Mouse (Mus musculus): ENCODE results near the gene Rrp1b. TPM values are rescaled to one million over a fixed set of nuclear protein-coding genes. Genes with fewer than 3 reads are reported as not detected.

Rrp1b gene
- polyA plus RNA-seq, 2 experiments: 9.1 to 17.7 TPM

- ATAC-seq (ENCODE audit: insufficient read depth) (no peak), DNase-seq (ENCODE audit: low read depth in 3 of 3, low spot score in 3 of 3) (no peak)
- TF ChIP-seq EP300 (IDR thresholded peaks at IDR 0.05; ENCODE audit: low read depth) (no peak), CTCF (IDR thresholded peaks at IDR 0.05; ENCODE audit: low read depth) (no peak)
- Histone ChIP-seq H3K36me3 (replicated peaks; ENCODE audit: control insufficient read depth, insufficient read depth, low read depth) (no peaks in the 10 kb centered on the region), H3K27me3 (ENCODE audit: control insufficient read depth, insufficient read depth, low read length) (no peaks in the 10 kb centered on the region), H3K9me3 (ENCODE audit: control insufficient read depth, low read length) (no peaks in the 10 kb centered on the region), H3K9ac (replicated peaks) (no peak overlapping the region), H3K4me1 (replicated peaks; ENCODE audit: control insufficient read depth in 2 of 2, insufficient read depth in 2 of 2, low read length in 1 of 2) (peaks cover 0 to 22% of the 10 kb centered on the region in 2 experiments; a peak in 2 of 4 replicates), H3K4me3 (ENCODE audit: insufficient read depth in 1 of 2, low read depth in 2 of 2, low read length in 2 of 2) (no peak overlapping the region), H3K27ac (no peak overlapping the region), H3K4me2 (ENCODE audit: low read depth) (no peak overlapping the region)
These were observed 41.8 kb upstream of the Rrp1b start for GRCm38 (mm10) chr17:31994132-31994531.

GRCm38 (mm10) chr17:31995784-31996183, 40.1 kb upstream of the Rrp1b start:
- DNase-seq (ENCODE audit: low read depth in 3 of 3, low spot score in 3 of 3) (peak in 2 of 3 experiments; percentile 20 to 24), ATAC-seq (ENCODE audit: insufficient read depth) (peak; percentile 59; the same call in 1 of the 2 replicates)
- no peaks in the 10 kb centered on the region for H3K36me3 ChIP-seq (replicated peaks; ENCODE audit: control insufficient read depth, insufficient read depth, low read depth)
- H3K4me3 ChIP-seq (ENCODE audit: insufficient read depth in 1 of 2, low read depth in 2 of 2, low read length in 2 of 2): no peak overlapping the region
- no peak overlapping the region for H3K27ac ChIP-seq
- H3K4me2 ChIP-seq (ENCODE audit: low read depth): no peak overlapping the region
- H3K9me3 ChIP-seq (ENCODE audit: control insufficient read depth, low read length): no peaks in the 10 kb centered on the region
- TF ChIP-seq EP300 (IDR thresholded peaks at IDR 0.05; ENCODE audit: low read depth) (peak; percentile 48; the same call in 1 of the 2 replicates), CTCF (IDR thresholded peaks at IDR 0.05; ENCODE audit: low read depth) (no peak)
- H3K9ac ChIP-seq (replicated peaks): no peak overlapping the region
- no peaks in the 10 kb centered on the region for H3K27me3 ChIP-seq (ENCODE audit: control insufficient read depth, insufficient read depth, low read length)
- H3K4me1 ChIP-seq (replicated peaks; ENCODE audit: control insufficient read depth in 2 of 2, insufficient read depth in 2 of 2, low read length in 1 of 2): peaks cover 0 to 22% of the 10 kb centered on the region in 2 experiments; a peak in 2 of 4 replicates
- 6% methylated on average over 2 of the region's 2 CpGs for WGBS (ENCODE audit: insufficient replicate concordance)

- Histone ChIP-seq H3K4me1 (replicated peaks; ENCODE audit: control insufficient read depth in 2 of 2, insufficient read depth in 2 of 2, low read length in 1 of 2) (peaks cover 0 to 22% of the 10 kb centered on the region in 2 experiments; a peak in 2 of 4 replicates), H3K9me3 (ENCODE audit: control insufficient read depth, low read length) (no peaks in the 10 kb centered on the region), H3K27ac (no peak overlapping the region), H3K9ac (replicated peaks) (no peak overlapping the region), H3K4me2 (ENCODE audit: low read depth) (no peak overlapping the region), H3K27me3 (ENCODE audit: control insufficient read depth, insufficient read depth, low read length) (no peaks in the 10 kb centered on the region), H3K4me3 (ENCODE audit: insufficient read depth in 1 of 2, low read depth in 2 of 2, low read length in 2 of 2) (no peak overlapping the region), H3K36me3 (replicated peaks; ENCODE audit: control insufficient read depth, insufficient read depth, low read depth) (no peaks in the 10 kb centered on the region)
- TF ChIP-seq EP300 (IDR thresholded peaks at IDR 0.05; ENCODE audit: low read depth) (no peak), CTCF (IDR thresholded peaks at IDR 0.05; ENCODE audit: low read depth) (no peak)
- no peak for DNase-seq (ENCODE audit: low read depth in 3 of 3, low spot score in 3 of 3)
- no peak for ATAC-seq (ENCODE audit: insufficient read depth)
- WGBS (ENCODE audit: insufficient replicate concordance): 54% methylated on average over 4 of the region's 4 CpGs
These were observed 39.6 kb upstream of the Rrp1b start for GRCm38 (mm10) chr17:31996331-31996730.

- no peak overlapping the region for H3K4me3 ChIP-seq (ENCODE audit: insufficient read depth in 1 of 2, low read depth in 2 of 2, low read length in 2 of 2)
- H3K9me3 ChIP-seq (ENCODE audit: control insufficient read depth, low read length): no peaks in the 10 kb centered on the region
- no peaks in the 10 kb centered on the region for H3K27me3 ChIP-seq (ENCODE audit: control insufficient read depth, insufficient read depth, low read length)
- no peak overlapping the region for H3K27ac ChIP-seq
- no peak overlapping the region for H3K9ac ChIP-seq (replicated peaks)
- no peak overlapping the region for H3K4me2 ChIP-seq (ENCODE audit: low read depth)
- TF ChIP-seq EP300 (IDR thresholded peaks at IDR 0.05; ENCODE audit: low read depth) (no peak), CTCF (IDR thresholded peaks at IDR 0.05; ENCODE audit: low read depth) (no peak)
- H3K36me3 ChIP-seq (replicated peaks; ENCODE audit: control insufficient read depth, insufficient read depth, low read depth): no peaks in the 10 kb centered on the region
- DNase-seq (ENCODE audit: low read depth in 3 of 3, low spot score in 3 of 3) (no peak), ATAC-seq (ENCODE audit: insufficient read depth) (no peak)
- peaks cover 0 to 20% of the 10 kb centered on the region in 2 experiments; a peak in 2 of 4 replicates for H3K4me1 ChIP-seq (replicated peaks; ENCODE audit: control insufficient read depth in 2 of 2, insufficient read depth in 2 of 2, low read length in 1 of 2)
- WGBS (ENCODE audit: insufficient replicate concordance): 62% methylated on average over 1 of the region's 1 CpGs
These were observed 37.5 kb upstream of the Rrp1b start for GRCm38 (mm10) chr17:31998351-31998750.

- Histone ChIP-seq H3K4me2 (ENCODE audit: low read depth) (no peak overlapping the region), H3K36me3 (replicated peaks; ENCODE audit: control insufficient read depth, insufficient read depth, low read depth) (no peaks in the 10 kb centered on the region), H3K4me3 (ENCODE audit: insufficient read depth in 1 of 2, low read depth in 2 of 2, low read length in 2 of 2) (no peak overlapping the region), H3K27me3 (ENCODE audit: control insufficient read depth, insufficient read depth, low read length) (no peaks in the 10 kb centered on the region), H3K4me1 (replicated peaks; ENCODE audit: control insufficient read depth in 2 of 2, insufficient read depth in 2 of 2, low read length in 1 of 2) (no peaks in the 10 kb centered on the region), H3K9ac (replicated peaks) (no peak overlapping the region), H3K9me3 (ENCODE audit: control insufficient read depth, low read length) (no peaks in the 10 kb centered on the region), H3K27ac (no peak overlapping the region)
- ATAC-seq (ENCODE audit: insufficient read depth) (no peak), DNase-seq (ENCODE audit: low read depth in 3 of 3, low spot score in 3 of 3) (no peak)
- TF ChIP-seq CTCF (IDR thresholded peaks at IDR 0.05; ENCODE audit: low read depth) (no peak), EP300 (IDR thresholded peaks at IDR 0.05; ENCODE audit: low read depth) (no peak)
- WGBS (ENCODE audit: insufficient replicate concordance): 68% methylated on average over 3 of the region's 3 CpGs
These were observed 32.6 kb upstream of the Rrp1b start for GRCm38 (mm10) chr17:32003251-32003650.
